ENCODE assay signal across 28 mouse cellular contexts in the genomic region with DNA sequence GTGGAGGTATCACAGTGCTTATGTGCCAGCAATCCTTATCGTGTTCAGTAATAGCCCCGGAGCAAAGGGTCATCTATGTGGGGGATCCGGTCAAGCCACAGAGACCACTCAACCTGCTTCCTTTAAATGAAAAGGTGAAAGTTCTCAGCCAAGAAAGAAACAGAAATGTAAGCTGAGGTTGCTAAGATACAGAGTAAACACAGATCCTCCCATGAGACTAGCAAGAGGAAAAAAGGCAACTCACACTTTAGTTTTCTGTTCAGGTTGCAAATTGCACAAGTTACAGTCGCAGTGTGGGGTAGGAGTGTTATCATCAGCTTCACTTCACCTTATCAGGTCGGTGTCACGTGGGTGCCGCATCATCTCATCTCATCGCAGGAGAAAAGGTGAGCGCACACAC. TPM values are rescaled to one million over a fixed set of nuclear protein-coding genes. Genes with fewer than 3 reads are reported as not detected.
DNase-seq lines count a peak whose midpoint lies in the region; ATAC-seq and TF ChIP-seq lines count a peak whose summit lies in the region.
"Had no signal": no experiment of that assay in that cellular context is flagged by ENCODE, and none has a peak within 500 bp of the region (broad histone marks: within the 10 kb centered on the region; RNA-seq: fewer than 3 reads in every experiment).

No protein-coding gene starts in this region.

- peak; percentile 14 for DNase-seq in embryonic facial prominence, embryonic 11.5 days (ENCODE audit: low spot score)
- no peak for DNase-seq in embryonic facial prominence, embryonic 10.5 days (ENCODE audit: low spot score)
- DNase-seq in kidney, postnatal 0 days (ENCODE audit: low spot score) = peak; percentile 29
- DNase-seq in lung, postnatal 25 days (ENCODE audit: low spot score) = peak; percentile 7
- DNase-seq in lung, postnatal 36 days = no peak
- DNase-seq in brain, adult 2 months (ENCODE audit: low read depth, low spot score) = peak; percentile 12
- no peak for DNase-seq in thymus, postnatal 10 days (ENCODE audit: low spot score in 2 of 2)
- DNase-seq: cerebellum, adult 11-12 months; cerebellum, adult 9-11 months; embryo, embryonic 11 days; gastrocnemius, postnatal 25 days; heart, postnatal 4 days; kidney, adult 2 months; kidney, postnatal 10 days; liver, embryonic 13.5 days had no signal

- H3K27me3 ChIP-seq in embryonic facial prominence, embryonic 11.5 days (ENCODE audit: control insufficient read depth, insufficient read depth, low read length) = no peaks in the 10 kb centered on the region
- H3K27me3 ChIP-seq in embryonic facial prominence, embryonic 10.5 days (replicated peaks; ENCODE audit: low read depth, poor library complexity, severe bottlenecking) = no peaks in the 10 kb centered on the region
- no peaks in the 10 kb centered on the region for H3K27me3 ChIP-seq in kidney, postnatal 0 days (ENCODE audit: insufficient read depth, low read length)
- no peaks in the 10 kb centered on the region for H3K27me3 ChIP-seq in kidney, embryonic 14.5 days (ENCODE audit: control insufficient read depth, insufficient read depth, low read length)
- H3K27me3 ChIP-seq: embryonic facial prominence, embryonic 15.5 days; forebrain, embryonic 12.5 days; limb, embryonic 15.5 days; liver, embryonic 13.5 days; lung, embryonic 15.5 days; megakaryocyte, embryonic 14.5 days; neural tube, embryonic 13.5 days had no signal

- no peak overlapping the region for H3K4me3 ChIP-seq in embryonic facial prominence, embryonic 11.5 days (ENCODE audit: low read depth, low read length)
- H3K4me3 ChIP-seq in embryonic facial prominence, embryonic 10.5 days = no peak overlapping the region
- no peak overlapping the region for H3K4me3 ChIP-seq in kidney, postnatal 0 days (replicated peaks; ENCODE audit: low read depth, low read length)
- no peak overlapping the region for H3K4me3 ChIP-seq in kidney, embryonic 14.5 days (ENCODE audit: low read length)
- H3K4me3 ChIP-seq: embryonic facial prominence, embryonic 15.5 days; forebrain, embryonic 12.5 days; heart, embryonic 10.5 days; limb, embryonic 10.5 days; limb, embryonic 15.5 days; liver, embryonic 13.5 days; lung, embryonic 15.5 days; megakaryocyte, embryonic 14.5 days; neural tube, embryonic 13.5 days had no signal

- H3K9ac ChIP-seq in embryonic facial prominence, embryonic 11.5 days (replicated peaks; ENCODE audit: low read length) = no peak overlapping the region
- no peak overlapping the region for H3K9ac ChIP-seq in kidney, postnatal 0 days (ENCODE audit: low read depth, low read length)
- no peak overlapping the region for H3K9ac ChIP-seq in kidney, embryonic 14.5 days (ENCODE audit: low read depth, low read length)
- H3K9ac ChIP-seq: embryonic facial prominence, embryonic 15.5 days; forebrain, embryonic 12.5 days; hindbrain, embryonic 14.5 days; limb, embryonic 15.5 days; liver, embryonic 13.5 days; lung, embryonic 15.5 days; neural tube, embryonic 13.5 days had no signal

- no peak overlapping the region for H3K27ac ChIP-seq in embryonic facial prominence, embryonic 11.5 days (replicated peaks; ENCODE audit: low read depth, low read length)
- H3K27ac ChIP-seq in embryonic facial prominence, embryonic 10.5 days (replicated peaks) = no peak overlapping the region
- no peak overlapping the region for H3K27ac ChIP-seq in kidney, postnatal 0 days
- no peak overlapping the region for H3K27ac ChIP-seq in kidney, embryonic 14.5 days (ENCODE audit: low read depth, low read length)
- H3K27ac ChIP-seq: embryonic facial prominence, embryonic 15.5 days; forebrain, embryonic 12.5 days; heart, embryonic 10.5 days; hindbrain, embryonic 14.5 days; limb, embryonic 10.5 days; limb, embryonic 15.5 days; liver, embryonic 13.5 days; lung, embryonic 15.5 days; neural tube, embryonic 13.5 days had no signal

- no peak overlapping the region for H3K4me2 ChIP-seq in embryonic facial prominence, embryonic 11.5 days (ENCODE audit: low read depth, low read length)
- no peak overlapping the region for H3K4me2 ChIP-seq in kidney, postnatal 0 days (ENCODE audit: low read length)
- H3K4me2 ChIP-seq in kidney, embryonic 14.5 days (replicated peaks; ENCODE audit: low read depth, low read length) = no peak overlapping the region
- H3K4me2 ChIP-seq: embryonic facial prominence, embryonic 15.5 days; forebrain, embryonic 12.5 days; hindbrain, embryonic 14.5 days; limb, embryonic 15.5 days; liver, embryonic 13.5 days; lung, embryonic 15.5 days; neural tube, embryonic 13.5 days had no signal

- no peak for ATAC-seq in embryonic facial prominence, embryonic 11.5 days (replicated peaks; ENCODE audit: insufficient number of reproducible peaks, low FRiP score, low TSS enrichment, low read depth)
- no peak for ATAC-seq in kidney, postnatal 0 days (replicated peaks; ENCODE audit: low FRiP score, low read depth)
- ATAC-seq in kidney, embryonic 14.5 days (ENCODE audit: low FRiP score, low TSS enrichment) = no peak
- ATAC-seq: inflammation-experienced regulatory T-cells, adult 6 months; Patski had no signal

- no peaks in the 10 kb centered on the region for H3K9me3 ChIP-seq in embryonic facial prominence, embryonic 11.5 days (replicated peaks; ENCODE audit: control insufficient read depth, low read length)
- no peaks in the 10 kb centered on the region for H3K9me3 ChIP-seq in embryonic facial prominence, embryonic 10.5 days
- H3K9me3 ChIP-seq in kidney, postnatal 0 days (replicated peaks; ENCODE audit: low read length) = no peaks in the 10 kb centered on the region
- H3K9me3 ChIP-seq in kidney, embryonic 14.5 days (ENCODE audit: control insufficient read depth, low read length) = no peaks in the 10 kb centered on the region
- H3K9me3 ChIP-seq: embryonic facial prominence, embryonic 15.5 days; forebrain, embryonic 12.5 days; heart, embryonic 10.5 days; limb, embryonic 10.5 days; limb, embryonic 15.5 days; liver, embryonic 13.5 days; lung, embryonic 15.5 days; neural tube, embryonic 13.5 days had no signal

- WGBS in embryonic facial prominence, embryonic 11.5 days = 73% methylated on average over 9 of the region's 9 CpGs
- WGBS in embryonic facial prominence, embryonic 10.5 days = 78% methylated on average over 9 of the region's 9 CpGs
- WGBS in kidney, postnatal 0 days = 70% methylated on average over 9 of the region's 9 CpGs
- 76% methylated on average over 9 of the region's 9 CpGs for WGBS in kidney, embryonic 14.5 days

- H3K4me1 ChIP-seq in embryonic facial prominence, embryonic 11.5 days (ENCODE audit: control insufficient read depth, insufficient read depth, low read length) = no peaks in the 10 kb centered on the region
- H3K4me1 ChIP-seq in embryonic facial prominence, embryonic 10.5 days = peaks cover 6% of the 10 kb centered on the region; the same call in 1 of the 2 replicates
- H3K4me1 ChIP-seq in kidney, postnatal 0 days (replicated peaks; ENCODE audit: insufficient read depth, low read length) = no peaks in the 10 kb centered on the region
- H3K4me1 ChIP-seq in kidney, embryonic 14.5 days (ENCODE audit: control insufficient read depth, insufficient read depth, low read length) = no peaks in the 10 kb centered on the region
- H3K4me1 ChIP-seq: embryonic facial prominence, embryonic 15.5 days; forebrain, embryonic 12.5 days; liver, embryonic 13.5 days; megakaryocyte, embryonic 14.5 days; neural tube, embryonic 13.5 days had no signal

- H3K36me3 ChIP-seq in embryonic facial prominence, embryonic 11.5 days (replicated peaks; ENCODE audit: control insufficient read depth, insufficient read depth, low read depth, low read length) = no peaks in the 10 kb centered on the region
- no peaks in the 10 kb centered on the region for H3K36me3 ChIP-seq in embryonic facial prominence, embryonic 10.5 days (replicated peaks)
- no peaks in the 10 kb centered on the region for H3K36me3 ChIP-seq in kidney, postnatal 0 days (ENCODE audit: insufficient read depth, low read length)
- no peaks in the 10 kb centered on the region for H3K36me3 ChIP-seq in kidney, embryonic 14.5 days (ENCODE audit: control insufficient read depth, insufficient read depth, low read length)
- H3K36me3 ChIP-seq: embryonic facial prominence, embryonic 15.5 days; forebrain, embryonic 12.5 days; G1E; heart, embryonic 10.5 days; limb, embryonic 10.5 days; limb, embryonic 15.5 days; liver, embryonic 13.5 days; lung, embryonic 15.5 days; neural tube, embryonic 13.5 days had no signal

- no peak for TF ChIP-seq CTCF in kidney, postnatal 0 days (IDR thresholded peaks at IDR 0.05; ENCODE audit: low read depth)

RNA-seq across cellular contexts. Expression of gene App, which starts 41.6 kb away (rescaled TPM):
- polyA plus RNA-seq in embryonic facial prominence, embryonic 11.5 days (2014; fragmentation: Nextera tagmentation; extraction: Ambion mirVana) = 146 and 157 TPM in 2 replicates
- polyA plus RNA-seq in embryonic facial prominence, embryonic 10.5 days (2016; fragmentation: Nextera tagmentation; extraction: Ambion mirVana) = 116 TPM in 2 replicates
- polyA plus RNA-seq in kidney, postnatal 0 days (2015; fragmentation: Nextera tagmentation; extraction: Ambion mirVana) = 360 and 361 TPM in 2 replicates
- polyA plus RNA-seq in kidney, embryonic 14.5 days (2014; fragmentation: Nextera tagmentation; extraction: Ambion mirVana) = 166 and 225 TPM in 2 replicates
- polyA plus RNA-seq: G1E had no signal

Comparison
In these comparisons a context has a peak if more than half of its experiments do, and no peak if none do; other contexts are left out.
1. DNase-seq: peak in embryonic facial prominence, embryonic 11.5 days (single experiment), kidney, postnatal 0 days (single experiment), lung, postnatal 25 days (single experiment) and brain, adult 2 months (single experiment); none in embryonic facial prominence, embryonic 10.5 days (single experiment), lung, postnatal 36 days (single experiment) and thymus, postnatal 10 days (0 of 2).